Mouse (Mus musculus) kidney, adult 2 months (tissue): ENCODE measurements around the gene Cd47.

ENCODE experiments used
- CTCF ChIP-seq: fragments of 200-500 bp; conservative IDR thresholded peaks from 2 replicates; pipeline ENCODE4 v1.5.1; 2011; ENCODE audit warnings: low read depth, mild to moderate bottlenecking, control low read depth, low read length, moderate library complexity, mixed read lengths; ENCODE audit not compliant: insufficient read depth, insufficient read length
- POLR2A ChIP-seq: fragments of 200-500 bp; IDR thresholded peaks from one replicate; pipeline ENCODE4 v1.6.1; 2011; ENCODE audit warnings: low read depth, low read length, control low read depth

DNA sequence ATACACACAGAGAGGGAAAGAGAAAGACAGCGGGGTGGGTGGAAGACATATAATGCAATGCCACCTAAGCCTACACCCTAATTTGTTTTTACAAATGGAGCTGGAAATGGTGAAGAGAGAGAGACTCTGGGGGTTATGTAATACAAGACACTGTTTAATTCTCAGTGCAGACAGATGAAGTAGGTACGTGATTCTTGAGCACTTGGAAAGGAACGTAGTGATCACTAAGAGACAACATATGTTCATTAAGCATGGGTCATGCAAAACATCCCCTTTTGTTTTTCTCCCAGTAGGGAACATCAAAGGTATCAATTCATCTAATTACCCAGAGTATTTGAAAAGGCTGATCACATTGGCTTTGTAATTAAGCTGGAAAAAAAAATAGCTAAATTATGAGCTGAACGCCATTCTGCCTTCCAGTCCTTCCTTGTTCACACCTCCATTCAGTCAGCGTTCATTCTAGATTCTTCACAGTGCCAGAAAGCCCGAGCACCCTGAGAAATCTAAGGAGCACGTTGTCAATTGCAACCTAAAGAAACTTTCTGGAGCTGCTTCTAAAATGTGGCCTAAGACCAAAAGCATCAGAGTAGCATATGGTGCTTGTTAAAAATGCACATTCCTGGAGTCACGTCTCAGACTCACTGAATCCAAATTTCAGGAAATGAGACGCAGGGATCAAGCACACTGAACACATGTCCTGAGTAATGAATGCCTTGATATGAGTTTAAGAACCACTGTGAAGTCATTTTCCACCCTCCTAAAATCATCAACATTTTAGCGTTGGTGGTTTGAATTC is 12.7 kb downstream of the Cd47 start:
- no peak for TF ChIP-seq CTCF
- TF ChIP-seq POLR2A = no peak
